In genomic region chr6:39556900-39557659, GRCm38 (mm10) we compare ENCODE assay signal across 8 mouse cellular contexts. TPM values are rescaled to one million over a fixed set of nuclear protein-coding genes. Genes with fewer than 3 reads are reported as not detected.
DNase-seq lines count a peak whose midpoint lies in the region; ATAC-seq and TF ChIP-seq lines count a peak whose summit lies in the region.

No protein-coding gene starts in this region.

- TF ChIP-seq POLR2A in embryonic fibroblast, embryonic 13.5 days (IDR thresholded peaks at IDR 0.05; ENCODE audit: low read depth, low read length), result no peak

- peaks cover 12% of the 10 kb centered on the region; the same call in 1 of the 2 replicates for H3K4me1 ChIP-seq in embryonic fibroblast, embryonic 13.5 days (ENCODE audit: control insufficient read depth, insufficient read depth, low read length)
- H3K4me1 ChIP-seq in liver, embryonic 13.5 days (replicated peaks), result peaks cover 12% of the 10 kb centered on the region
- peaks cover 48% of the 10 kb centered on the region for H3K4me1 ChIP-seq in neural tube, embryonic 15.5 days

- no peaks in the 10 kb centered on the region for H3K36me3 ChIP-seq in liver, embryonic 13.5 days
- H3K36me3 ChIP-seq in neural tube, embryonic 15.5 days, result no peaks in the 10 kb centered on the region

- 1% methylated on average over 49 of the region's 54 CpGs for WGBS in liver, embryonic 13.5 days (ENCODE audit: insufficient replicate concordance)
- WGBS in neural tube, embryonic 15.5 days, result under 1% methylated on average over 49 of the region's 54 CpGs

- peak; percentile 33 to 47; a peak in 2 of 4 replicates for ATAC-seq in hematopoietic stem cell, adult 5-6 weeks (replicated peaks in 1 of 2; ENCODE audit: insufficient read depth in 1 of 2, low FRiP score in 2 of 2, low TSS enrichment in 1 of 2, low read depth in 1 of 2, poor library complexity in 2 of 2, severe bottlenecking in 2 of 2)
- 0 out of 2 replicates have a peak, but pooled peaks have one; percentile 19 for ATAC-seq in liver, embryonic 13.5 days (ENCODE audit: low read depth)
- ATAC-seq in neural tube, embryonic 15.5 days (ENCODE audit: low FRiP score), result peak; percentile 74

- DNase-seq in right cerebral cortex, postnatal 14 days, result peak; percentile 32
- no peak for DNase-seq in right cerebral cortex, postnatal 36 days (ENCODE audit: low spot score in 2 of 2)
- peak; percentile 53 for DNase-seq in adrenal gland, postnatal 25 days
- no peak for DNase-seq in liver, embryonic 13.5 days
- DNase-seq in layer of hippocampus, adult 18-20 months (ENCODE audit: low spot score in 2 of 2), result no peak

- H3K27ac ChIP-seq in embryonic fibroblast, embryonic 13.5 days (ENCODE audit: insufficient read depth, low read length), result peak overlapping the region; percentile 65
- peak overlapping the region; percentile 51 for H3K27ac ChIP-seq in liver, embryonic 13.5 days
- H3K27ac ChIP-seq in neural tube, embryonic 15.5 days (replicated peaks), result peak overlapping the region; percentile 90

- H3K9ac ChIP-seq in liver, embryonic 13.5 days, result peak overlapping the region; percentile 57
- peak overlapping the region; percentile 77 for H3K9ac ChIP-seq in neural tube, embryonic 15.5 days (replicated peaks)

- peak overlapping the region; percentile 94 for H3K4me3 ChIP-seq in embryonic fibroblast, embryonic 13.5 days (ENCODE audit: insufficient read depth, low read length)
- H3K4me3 ChIP-seq in liver, embryonic 13.5 days (replicated peaks), result peak overlapping the region; percentile 60
- H3K4me3 ChIP-seq in neural tube, embryonic 15.5 days (replicated peaks), result peak overlapping the region; percentile 68

- H3K4me2 ChIP-seq in liver, embryonic 13.5 days, result peak overlapping the region; percentile 64
- peak overlapping the region; percentile 57 for H3K4me2 ChIP-seq in neural tube, embryonic 15.5 days

- no peaks in the 10 kb centered on the region for H3K9me3 ChIP-seq in liver, embryonic 13.5 days (replicated peaks)
- no peaks in the 10 kb centered on the region for H3K9me3 ChIP-seq in neural tube, embryonic 15.5 days (replicated peaks)

- TF ChIP-seq CTCF in embryonic fibroblast, embryonic 13.5 days (IDR thresholded peaks at IDR 0.05; ENCODE audit: borderline replicate concordance, insufficient read depth, low read length), result no peak

- peaks cover 58% of the 10 kb centered on the region for H3K27me3 ChIP-seq in liver, embryonic 13.5 days
- H3K27me3 ChIP-seq in neural tube, embryonic 15.5 days (replicated peaks), result no peaks in the 10 kb centered on the region

RNA-seq across cellular contexts. Expression of gene Dennd2a, which starts 0.6 kb away (rescaled TPM):
- 10.8 and 11.9 TPM in 2 replicates for total RNA-seq in adrenal gland, postnatal 25 days (2021)
- polyA plus RNA-seq in embryonic fibroblast, embryonic 13.5 days (2011; ENCODE audit: insufficient read length, low read depth, missing spikeins), result 15.5 and 16.1 TPM in 2 replicates
- 1.0 and 2.1 TPM in 2 replicates for total RNA-seq in hematopoietic stem cell, adult 5-6 weeks (2017)
- polyA plus RNA-seq in liver, embryonic 13.5 days (2015; fragmentation: Nextera tagmentation; extraction: Ambion mirVana), result 1.9 and 2.1 TPM in 2 replicates
- polyA plus RNA-seq in neural tube, embryonic 15.5 days (2015; fragmentation: Nextera tagmentation; extraction: Ambion mirVana), result 14.8 and 15.0 TPM in 2 replicates
- 10 to 100 TPM; 37.6 to 38.9 TPM for total RNA-seq in layer of hippocampus, adult 18-20 months (2021)

RNA-seq across cellular contexts. Expression of gene Adck2, which starts 16.6 kb away (rescaled TPM):
- 20.7 and 31.5 TPM in 2 replicates for total RNA-seq in adrenal gland, postnatal 25 days (2021)
- polyA plus RNA-seq in embryonic fibroblast, embryonic 13.5 days (2011; ENCODE audit: insufficient read length, low read depth, missing spikeins), result 10.3 and 11.2 TPM in 2 replicates
- 15.7 and 24.0 TPM in 2 replicates for total RNA-seq in hematopoietic stem cell, adult 5-6 weeks (2017)
- 8.9 and 9.4 TPM in 2 replicates for polyA plus RNA-seq in liver, embryonic 13.5 days (2015; fragmentation: Nextera tagmentation; extraction: Ambion mirVana)
- 44.8 and 45.3 TPM in 2 replicates for polyA plus RNA-seq in neural tube, embryonic 15.5 days (2015; fragmentation: Nextera tagmentation; extraction: Ambion mirVana)
- total RNA-seq in layer of hippocampus, adult 18-20 months (2021), result 10 to 100 TPM; 21.6 to 27.3 TPM

RNA-seq across cellular contexts. Expression of gene Gm42420, which starts 28.5 kb away (rescaled TPM):
- total RNA-seq in adrenal gland, postnatal 25 days (2021), result 2.2 TPM in 1 of 2 replicates, not detected in the other
- not detected in 2 replicates for polyA plus RNA-seq in embryonic fibroblast, embryonic 13.5 days (2011; ENCODE audit: insufficient read length, low read depth, missing spikeins)
- 6.9 TPM in 1 of 2 replicates, not detected in the other for total RNA-seq in hematopoietic stem cell, adult 5-6 weeks (2017)
- polyA plus RNA-seq in liver, embryonic 13.5 days (2015; fragmentation: Nextera tagmentation; extraction: Ambion mirVana), result 1.0 and 1.4 TPM in 2 replicates
- polyA plus RNA-seq in neural tube, embryonic 15.5 days (2015; fragmentation: Nextera tagmentation; extraction: Ambion mirVana), result 2.0 and 3.5 TPM in 2 replicates
- not detected for total RNA-seq in layer of hippocampus, adult 18-20 months (2021)

RNA-seq across cellular contexts. Expression of gene Ndufb2, which starts 35.3 kb away (rescaled TPM):
- 167 and 208 TPM in 2 replicates for total RNA-seq in adrenal gland, postnatal 25 days (2021)
- polyA plus RNA-seq in embryonic fibroblast, embryonic 13.5 days (2011; ENCODE audit: insufficient read length, low read depth, missing spikeins), result 84.9 and 104 TPM in 2 replicates
- total RNA-seq in hematopoietic stem cell, adult 5-6 weeks (2017), result 55.3 and 60.3 TPM in 2 replicates
- 233 and 270 TPM in 2 replicates for polyA plus RNA-seq in liver, embryonic 13.5 days (2015; fragmentation: Nextera tagmentation; extraction: Ambion mirVana)
- polyA plus RNA-seq in neural tube, embryonic 15.5 days (2015; fragmentation: Nextera tagmentation; extraction: Ambion mirVana), result 495 and 582 TPM in 2 replicates
- total RNA-seq in layer of hippocampus, adult 18-20 months (2021), result 100 to 1,000 TPM; 169 to 176 TPM

Comparison
In these comparisons a context has a peak if more than half of its experiments do, and no peak if none do; other contexts are left out.
1. DNase-seq: peak in right cerebral cortex, postnatal 14 days (single experiment) and adrenal gland, postnatal 25 days (single experiment); none in right cerebral cortex, postnatal 36 days (0 of 2), liver, embryonic 13.5 days (single experiment) and layer of hippocampus, adult 18-20 months (0 of 2).
2. ATAC-seq: peak in every context shown above with its lines; median percentile 74 in neural tube, embryonic 15.5 days; 40 in hematopoietic stem cell, adult 5-6 weeks; 19 in liver, embryonic 13.5 days.
3. Peak in every context shown above with its lines, with median percentiles within 50 percentile points of each other: H3K27ac ChIP-seq and H3K4me3 ChIP-seq.